Mouse (Mus musculus) myocyte (in vitro differentiated cells): ENCODE results near the gene Spin1. TPM values are rescaled to one million over a fixed set of nuclear protein-coding genes. Genes with fewer than 3 reads are reported as not detected.
"Not testable (repeated sequence)": the region's sequence is repeated elsewhere in the genome, so short reads cannot be mapped to it uniquely, and the experiment has no call there.

Experiments
- H3K27me3 ChIP-seq: one replicate; pipeline ENCODE4 v1.6.1; 2011; ENCODE audit not compliant: control insufficient read depth, insufficient read depth, insufficient read length
- H3K36me3 ChIP-seq: one replicate; pipeline ENCODE4 v1.6.1; 2011; ENCODE audit not compliant: control insufficient read depth, insufficient read depth
- H3K4me2 ChIP-seq: one replicate; pipeline ENCODE4 v1.6.1; 2011; ENCODE audit warnings: low read depth, control low read depth
- H3K4me3 ChIP-seq: one replicate; pipeline ENCODE4 v1.5.1; 2011; ENCODE audit warnings: mild to moderate bottlenecking, control low read depth, moderate library complexity
- H3K79me2 ChIP-seq: one replicate; pipeline ENCODE4 v1.6.1; 2011; ENCODE audit not compliant: control insufficient read depth, insufficient read depth
- H3ac ChIP-seq: one replicate; pipeline ENCODE4 v1.6.1; 2011; ENCODE audit not compliant: control insufficient read depth, insufficient read length
- CEBPB ChIP-seq: IDR thresholded peaks from 2 replicates; pipeline ENCODE4 v1.6.1; 2011; ENCODE audit warnings: mild to moderate bottlenecking, moderate library complexity; ENCODE audit not compliant: poor library complexity, insufficient read depth, severe bottlenecking
- E2F4 ChIP-seq: IDR thresholded peaks from one replicate; pipeline ENCODE4 v1.6.1; 2011; ENCODE audit warnings: mild to moderate bottlenecking, control low read depth, moderate library complexity; ENCODE audit not compliant: insufficient read depth
- MAX ChIP-seq: IDR thresholded peaks from one replicate; pipeline ENCODE4 v1.6.1; 2011; ENCODE audit warnings: low read depth, mild to moderate bottlenecking, control low read depth
- MYOD1 ChIP-seq, 3 experiments: IDR thresholded peaks; one replicate each; pipeline ENCODE4 v1.6.1; 2011; ENCODE audit warnings: control low read depth in 2 of 3, low read depth in 2 of 3, mild to moderate bottlenecking in 2 of 3, moderate library complexity in 1 of 3; ENCODE audit not compliant: insufficient read length in 2 of 3, control insufficient read depth in 1 of 3
- MYOG ChIP-seq, 3 experiments: IDR thresholded peaks; one replicate each; pipeline ENCODE4 v1.6.1; 2011; ENCODE audit warnings: control low read depth in 2 of 3, low read depth in 2 of 3, mild to moderate bottlenecking in 2 of 3; ENCODE audit not compliant: insufficient read length in 2 of 3, control insufficient read depth in 1 of 3, insufficient read depth in 1 of 3
- POLR2A ChIP-seq: IDR thresholded peaks from one replicate; pipeline ENCODE4 v1.6.1; 2011; ENCODE audit warnings: low read depth, mild to moderate bottlenecking, control low read depth, moderate library complexity; ENCODE audit not compliant: insufficient read length
- POLR2AphosphoS2 ChIP-seq: IDR thresholded peaks from one replicate; pipeline ENCODE4 v1.6.1; 2011; ENCODE audit warnings: low read depth, control low read depth; ENCODE audit not compliant: insufficient read length
- REST ChIP-seq: IDR thresholded peaks from one replicate; pipeline ENCODE4 v1.6.1; 2011; ENCODE audit warnings: mild to moderate bottlenecking, control low read depth, moderate library complexity; ENCODE audit not compliant: insufficient read depth, insufficient read length
- SRF ChIP-seq: IDR thresholded peaks from one replicate; pipeline ENCODE4 v1.6.1; 2011; ENCODE audit warnings: low read depth; ENCODE audit not compliant: control insufficient read depth, insufficient read length
- TCF12 ChIP-seq: IDR thresholded peaks from one replicate; pipeline ENCODE4 v1.6.1; 2011; ENCODE audit warnings: mild to moderate bottlenecking, control low read depth; ENCODE audit not compliant: poor library complexity, insufficient read depth, severe bottlenecking
- TCF3 ChIP-seq: IDR thresholded peaks from one replicate; pipeline ENCODE4 v1.6.1; 2011; ENCODE audit warnings: low read depth, control low read depth; ENCODE audit not compliant: insufficient read length
- USF1 ChIP-seq: IDR thresholded peaks from one replicate; pipeline ENCODE4 v1.6.1; 2011; ENCODE audit warnings: low read depth, mild to moderate bottlenecking, control low read depth, moderate library complexity
- polyA plus RNA-seq: library from polyadenylated mRNA; unstranded; fragments of >200 nt; fragmentation: generic; extraction: Trizol; gene quantifications from one replicate; pipeline ENCODE4 v1.2.1, GENCODE M21; 2012; ENCODE audit warnings: missing spikeins

The Spin1 gene
- polyA plus RNA-seq, 1 experiment = 18.3 TPM

DNA sequence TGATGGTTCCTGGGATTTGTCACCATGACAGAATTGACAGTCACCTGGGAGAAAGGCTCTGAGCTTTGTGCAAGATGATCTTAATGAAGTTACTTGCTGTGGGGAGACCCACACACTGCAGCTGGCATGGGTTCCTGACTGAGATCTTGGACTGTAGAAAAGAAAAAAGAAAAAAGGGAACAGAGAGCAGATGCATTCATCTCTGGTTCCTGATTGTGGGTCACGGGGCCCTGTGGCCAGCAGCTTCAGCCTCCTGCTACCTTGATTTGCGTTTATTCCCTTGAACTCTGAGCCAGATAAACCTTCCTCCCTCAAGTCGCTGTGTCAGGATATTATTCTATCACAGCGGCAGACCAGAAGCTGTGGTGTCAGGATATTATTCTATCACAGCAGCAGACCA, 6.1 kb downstream of the Spin1 start:
- H3K4me2 ChIP-seq = no peak overlapping the region
- peaks cover 100% of the 10 kb centered on the region for H3K79me2 ChIP-seq
- TF ChIP-seq MYOD1 (IDR thresholded peaks at IDR 0.05; ENCODE audit: control insufficient read depth in 1 of 3, insufficient read length in 2 of 3, low read depth in 2 of 3) (no peak), POLR2AphosphoS2 (no peak), TCF3 (no peak), E2F4 (no peak), CEBPB (no peak), USF1 (no peak), MYOG (IDR thresholded peaks at IDR 0.05; ENCODE audit: control insufficient read depth in 1 of 3, insufficient read depth in 1 of 3, insufficient read length in 2 of 3, low read depth in 2 of 3) (no peak), TCF12 (no peak), REST (no peak)
- H3K36me3 ChIP-seq = no peaks in the 10 kb centered on the region
- no peak overlapping the region for H3K4me3 ChIP-seq
- H3K27me3 ChIP-seq = no peaks in the 10 kb centered on the region
- no peak overlapping the region for H3ac ChIP-seq

DNA sequence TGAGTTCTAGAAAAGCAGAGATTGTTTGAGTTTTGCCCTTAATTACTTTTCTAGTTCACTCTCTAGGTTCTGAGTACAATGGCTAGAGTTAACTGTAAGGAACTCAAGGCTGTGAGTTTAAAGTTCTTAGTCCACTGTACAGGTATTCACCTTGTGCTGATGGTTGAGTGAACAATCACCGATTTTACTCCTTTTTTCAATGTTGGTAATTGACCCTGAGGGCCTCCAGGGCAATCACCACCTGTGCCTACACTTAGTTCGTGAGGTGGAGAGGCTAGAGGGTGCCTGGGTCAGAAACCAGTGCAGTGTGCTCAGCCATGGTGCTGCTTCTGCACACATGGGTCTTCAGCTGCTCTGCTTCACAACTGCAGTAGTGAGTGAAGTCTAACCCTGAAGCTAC, 8.8 kb downstream of the Spin1 start:
- H3ac ChIP-seq = no peak overlapping the region
- no peak overlapping the region for H3K4me2 ChIP-seq
- H3K79me2 ChIP-seq = peaks cover 100% of the 10 kb centered on the region
- H3K27me3 ChIP-seq = no peaks in the 10 kb centered on the region
- peaks cover 9% of the 10 kb centered on the region for H3K36me3 ChIP-seq
- H3K4me3 ChIP-seq = no peak overlapping the region
- TF ChIP-seq REST (no peak), MYOG (IDR thresholded peaks at IDR 0.05; ENCODE audit: control insufficient read depth in 1 of 3, insufficient read depth in 1 of 3, insufficient read length in 2 of 3, low read depth in 2 of 3) (no peak), USF1 (no peak), MYOD1 (IDR thresholded peaks at IDR 0.05; ENCODE audit: control insufficient read depth in 1 of 3, insufficient read length in 2 of 3, low read depth in 2 of 3) (no peak), SRF (no peak), TCF3 (no peak), E2F4 (no peak), POLR2AphosphoS2 (no peak), MAX (no peak), TCF12 (no peak), CEBPB (no peak), POLR2A (no peak)

DNA sequence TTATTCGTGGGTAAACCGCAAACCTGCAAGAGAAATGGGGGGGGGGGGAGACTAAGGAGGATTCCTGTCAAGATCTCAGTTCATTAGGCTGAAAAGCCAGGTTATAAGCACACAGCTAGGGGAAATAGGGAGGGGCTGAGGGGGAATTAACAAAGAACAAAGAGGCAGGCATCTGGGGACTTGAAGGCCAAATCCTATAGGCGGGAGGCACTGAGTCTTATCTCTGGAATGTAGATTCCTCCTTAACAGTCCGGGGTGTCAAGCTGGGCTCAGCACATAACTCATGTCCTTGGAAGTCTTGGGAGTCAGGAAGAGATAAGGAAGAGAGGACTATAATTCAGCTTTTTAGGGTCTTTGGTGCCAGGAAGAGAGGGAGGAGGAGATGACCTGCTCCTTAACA, 13.7 kb downstream of the Spin1 start:
- not testable (repeated sequence) for H3ac ChIP-seq, H3K4me3 ChIP-seq, H3K27me3 ChIP-seq, H3K4me2 ChIP-seq, H3K36me3 ChIP-seq
- peaks cover 100% of the 10 kb centered on the region for H3K79me2 ChIP-seq

DNA sequence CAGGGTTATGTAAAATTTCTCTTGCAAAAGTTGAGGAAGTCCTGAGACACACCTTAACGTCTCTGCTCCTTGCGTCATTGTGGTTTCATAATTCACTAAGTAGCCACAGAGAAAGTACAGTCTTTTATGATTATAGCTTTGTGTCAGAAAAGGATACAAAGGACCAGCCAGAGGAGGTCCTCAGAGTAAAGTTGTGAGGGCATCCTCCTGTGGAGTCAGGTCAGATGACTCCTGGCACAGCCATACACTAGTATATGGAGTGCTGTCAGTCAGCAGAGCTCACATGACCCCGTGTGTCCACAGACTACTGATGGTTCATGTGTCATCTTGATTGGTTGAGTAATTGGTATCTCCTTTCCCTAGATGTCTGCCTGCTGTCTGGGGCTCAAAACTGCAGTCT, 15.1 kb downstream of the Spin1 start:
- H3K79me2 ChIP-seq = peaks cover 100% of the 10 kb centered on the region
- no peak overlapping the region for H3K4me3 ChIP-seq
- no peak overlapping the region for H3ac ChIP-seq
- no peak overlapping the region for H3K4me2 ChIP-seq
- H3K27me3 ChIP-seq = no peaks in the 10 kb centered on the region
- no peak for TF ChIP-seq MYOD1 (IDR thresholded peaks at IDR 0.05; ENCODE audit: control insufficient read depth in 1 of 3, insufficient read length in 2 of 3, low read depth in 2 of 3)
- no peak for TF ChIP-seq E2F4
- no peak for TF ChIP-seq TCF3
- TF ChIP-seq POLR2A = no peak
- no peak for TF ChIP-seq TCF12
- H3K36me3 ChIP-seq = peaks cover 9% of the 10 kb centered on the region

DNA sequence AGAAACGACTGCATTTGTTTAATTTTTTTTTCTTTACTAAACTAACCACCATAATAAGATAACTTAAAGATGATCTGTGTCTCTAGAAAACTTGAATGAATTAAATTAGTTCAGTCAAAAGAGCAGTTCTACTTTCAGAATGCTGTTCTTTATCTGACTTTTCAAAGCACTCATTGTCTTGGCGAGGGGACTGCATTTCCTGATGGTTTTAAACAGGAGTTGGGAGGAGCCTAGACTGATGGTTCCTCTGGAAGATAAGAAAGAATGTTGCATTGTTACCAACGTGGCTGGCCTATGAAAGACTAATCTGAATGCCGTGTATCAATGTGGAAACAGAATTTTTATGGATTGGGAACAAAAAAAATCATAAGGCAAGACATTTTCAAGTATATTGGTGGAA, 20.1 kb downstream of the Spin1 start:
- TF ChIP-seq MYOG (IDR thresholded peaks at IDR 0.05; ENCODE audit: control insufficient read depth in 1 of 3, insufficient read depth in 1 of 3, insufficient read length in 2 of 3, low read depth in 2 of 3) = no peak
- TF ChIP-seq TCF3 = no peak
- TF ChIP-seq USF1 = no peak
- TF ChIP-seq E2F4 = no peak
- TF ChIP-seq SRF = no peak
- no peak for TF ChIP-seq MYOD1 (IDR thresholded peaks at IDR 0.05; ENCODE audit: control insufficient read depth in 1 of 3, insufficient read length in 2 of 3, low read depth in 2 of 3)
- TF ChIP-seq POLR2A = no peak
- no peak for TF ChIP-seq MAX
- TF ChIP-seq REST = no peak
- no peak for TF ChIP-seq CEBPB
- TF ChIP-seq POLR2AphosphoS2 = no peak
- TF ChIP-seq TCF12 = no peak
- Histone ChIP-seq H3K4me3 (no peak overlapping the region), H3K4me2 (no peak overlapping the region)

More for the DNA sequence above, 20.1 kb downstream of the Spin1 start:
- H3K27me3 ChIP-seq = no peaks in the 10 kb centered on the region
- H3K36me3 ChIP-seq = no peaks in the 10 kb centered on the region
- H3K79me2 ChIP-seq = peaks cover 97% of the 10 kb centered on the region
- no peak overlapping the region for H3ac ChIP-seq
